Mouse (Mus musculus) bone marrow, adult 2 months (tissue): Measurements from ENCODE around the gene Gm12886. TPM values are rescaled to one million over a fixed set of nuclear protein-coding genes. Genes with fewer than 3 reads are reported as not detected.

Experiments
- H3K27ac ChIP-seq: fragments of 200-500 bp; 2 replicates; pipeline ENCODE4 v1.5.1; 2012; ENCODE audit warnings: low read depth, mild to moderate bottlenecking, control low read depth, inconsistent platforms, low read length; ENCODE audit not compliant: control insufficient read depth, poor library complexity, insufficient read depth
- H3K4me1 ChIP-seq: fragments of 200-500 bp; 2 replicates; pipeline ENCODE4 v1.6.1; 2011; ENCODE audit warnings: low read length; ENCODE audit not compliant: control insufficient read depth, insufficient read depth
- H3K4me3 ChIP-seq: fragments of 200-500 bp; replicated peaks from 2 replicates; pipeline ENCODE3; 2011; ENCODE audit warnings: mild to moderate bottlenecking, low read depth, low read length, control low read depth; ENCODE audit not compliant: control insufficient read depth
- CTCF ChIP-seq: fragments of 200-500 bp; IDR thresholded peaks from 2 replicates; pipeline ENCODE4 v1.5.1; 2011; ENCODE audit warnings: low read length, control low read depth; ENCODE audit not compliant: control insufficient read depth, insufficient read depth
- POLR2A ChIP-seq: fragments of 200-500 bp; IDR thresholded peaks from 2 replicates; pipeline ENCODE4 v1.6.1; 2011; ENCODE audit warnings: low read depth, mild to moderate bottlenecking, control low read depth, low read length, borderline replicate concordance; ENCODE audit not compliant: control insufficient read depth
- WGBS: fragments of 180-500 bp; shearing (Covaris S2); methylation state at CpG from one replicate; pipeline ENCODE4 v1.1.7; 2018; 5-methylcytosine and 5-hydroxymethylcytosine counted together
- polyA plus RNA-seq: library from polyadenylated mRNA; stranded (reverse); fragments of >200 nt; gene quantifications from 2 replicates; pipeline ENCODE4 v1.2.4, GENCODE M21; 2011; ENCODE audit warnings: low replicate concordance; ENCODE audit not compliant: missing spikeins, insufficient read depth, insufficient read length

Gm12886 gene
- polyA plus RNA-seq = 1.8 TPM in 1 of 2 replicates, not detected in the other

DNA sequence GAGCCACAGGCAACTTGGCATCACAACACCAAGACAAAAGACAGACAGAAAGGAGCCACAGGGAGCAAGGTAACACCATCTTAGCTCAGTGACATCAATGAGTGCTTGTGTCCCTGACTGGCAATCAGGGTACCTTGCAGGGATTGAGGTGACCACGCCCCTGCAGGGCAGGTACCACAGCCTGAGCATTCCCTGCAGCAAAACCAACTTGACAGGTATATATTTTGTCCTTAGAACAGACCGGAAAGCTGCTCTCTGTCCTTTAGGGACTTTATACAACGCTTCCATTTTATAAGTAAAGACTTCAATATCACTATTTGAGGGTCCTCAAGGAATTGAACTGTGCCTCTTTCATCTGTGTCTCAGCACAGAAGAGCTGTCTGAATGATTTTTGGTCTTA is at the start of gene Gm12886:
Gm12886 (minus strand) TSS at position 101 of the 400 bp plus-strand sequence.
- TF ChIP-seq CTCF (no peak), POLR2A (no peak)
- H3K4me1 ChIP-seq = no peaks in the 10 kb centered on the region
- WGBS = 48% methylated on average over 3 of the region's 3 CpGs
- no peak within 1 kb of the TSS for H3K4me3 ChIP-seq
- no peak within 1 kb of the TSS for H3K27ac ChIP-seq

Other genes starting within 250 kb of the Gm12886 start
- 10.4 and 16.9 TPM in 2 replicates for gene Rlf, start 208.0 kb downstream of the Gm12886 start, polyA plus RNA-seq
- not detected in 2 replicates for gene Gm12888, start 98.2 kb downstream of the Gm12886 start, polyA plus RNA-seq
- not detected in 2 replicates for gene Gm12887, start 199.0 kb upstream of the Gm12886 start, polyA plus RNA-seq